Mouse (Mus musculus) kidney, embryonic 14.5 days (tissue): ENCODE measurements at regions not wholly inside any gene's neighbourhood (a gene's known extent, or its start where the extent isn't known, plus 50 kb on each side); places are given as distances from the start of the nearest gene placed in this dataset.
"Not testable (repeated sequence)": the region's sequence is repeated elsewhere in the genome, so short reads cannot be mapped to it uniquely, and the experiment has no call there.

Experiments used
- ATAC-seq: fragments of 200-750 bp; cut with Nextera tagmentation; 2 replicates; pipeline ENCODE4 v1.8.0; 2017; ENCODE audit warnings: moderate number of reproducible peaks, mild to moderate bottlenecking, moderate TSS enrichment, moderate library complexity; ENCODE audit not compliant: low FRiP score, low TSS enrichment
- H3K27ac ChIP-seq: fragments of 300-500 bp; sonication (generic); 2 replicates; pipeline ENCODE4 v1.5.1; 2014; ENCODE audit warnings: low read depth, mild to moderate bottlenecking, low read length, moderate library complexity, mixed read lengths
- H3K27me3 ChIP-seq: fragments of 300-500 bp; sonication (generic); 2 replicates; pipeline ENCODE4 v1.6.1; 2014; ENCODE audit warnings: mild to moderate bottlenecking, low read length; ENCODE audit not compliant: control insufficient read depth, insufficient read depth
- H3K36me3 ChIP-seq: fragments of 300-500 bp; sonication (generic); 2 replicates; pipeline ENCODE4 v1.6.1; 2014; ENCODE audit warnings: low read length, mixed read lengths; ENCODE audit not compliant: control insufficient read depth, insufficient read depth
- H3K4me1 ChIP-seq: fragments of 300-500 bp; sonication (generic); 2 replicates; pipeline ENCODE4 v1.6.1; 2014; ENCODE audit warnings: low read length, mixed read lengths; ENCODE audit not compliant: control insufficient read depth, insufficient read depth
- H3K4me2 ChIP-seq: fragments of 300-500 bp; sonication (generic); replicated peaks from 2 replicates; pipeline ENCODE4 v1.6.1; 2014; ENCODE audit warnings: low read depth, mild to moderate bottlenecking, low read length
- H3K4me3 ChIP-seq: fragments of 300-500 bp; sonication (generic); 2 replicates; pipeline ENCODE4 v1.5.1; 2014; ENCODE audit warnings: mild to moderate bottlenecking, low read length
- H3K9ac ChIP-seq: fragments of 300-500 bp; sonication (generic); 2 replicates; pipeline ENCODE4 v1.6.1; 2014; ENCODE audit warnings: low read depth, mild to moderate bottlenecking, low read length, moderate library complexity
- H3K9me3 ChIP-seq: fragments of 300-500 bp; sonication (generic); 2 replicates; pipeline ENCODE4 v1.6.1; 2016; ENCODE audit warnings: low read length; ENCODE audit not compliant: control insufficient read depth
- WGBS: fragments of 180-500 bp; shearing (Covaris S2); extraction: QIAGEN DNeasy Blood & Tissue Kit; methylation state at CpG from one replicate; pipeline ENCODE4 v1.1.7; 2014; 5-methylcytosine and 5-hydroxymethylcytosine counted together

DNA sequence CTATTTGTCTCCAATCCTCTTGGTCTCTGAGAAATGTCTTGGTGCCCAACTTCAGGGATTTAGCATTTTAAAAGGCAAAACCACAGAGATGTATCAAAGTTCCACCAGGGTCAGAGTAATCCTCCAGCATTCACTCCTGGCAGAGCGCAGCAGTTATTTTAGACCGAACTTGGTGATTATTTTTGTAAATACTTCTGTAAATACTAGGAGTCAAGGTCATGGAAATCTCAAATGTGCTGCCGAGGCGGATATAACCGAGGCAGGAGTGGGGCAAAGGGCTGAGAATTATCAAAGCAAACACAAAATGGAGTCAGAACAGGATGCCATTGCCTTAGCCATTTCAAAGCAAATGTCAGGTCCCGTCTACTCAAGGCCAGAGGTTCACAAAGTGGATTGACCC, 105.2 kb downstream of the Nucb2 start:
- H3K9me3 ChIP-seq, result no peaks in the 10 kb centered on the region
- no peak overlapping the region for H3K9ac ChIP-seq
- no peak overlapping the region for H3K4me3 ChIP-seq
- H3K4me1 ChIP-seq, result no peaks in the 10 kb centered on the region
- no peak for ATAC-seq
- H3K36me3 ChIP-seq, result no peaks in the 10 kb centered on the region
- no peaks in the 10 kb centered on the region for H3K27me3 ChIP-seq
- H3K27ac ChIP-seq, result no peak overlapping the region
- WGBS, result 78% methylated on average over 6 of the region's 6 CpGs
- H3K4me2 ChIP-seq, result no peak overlapping the region

DNA sequence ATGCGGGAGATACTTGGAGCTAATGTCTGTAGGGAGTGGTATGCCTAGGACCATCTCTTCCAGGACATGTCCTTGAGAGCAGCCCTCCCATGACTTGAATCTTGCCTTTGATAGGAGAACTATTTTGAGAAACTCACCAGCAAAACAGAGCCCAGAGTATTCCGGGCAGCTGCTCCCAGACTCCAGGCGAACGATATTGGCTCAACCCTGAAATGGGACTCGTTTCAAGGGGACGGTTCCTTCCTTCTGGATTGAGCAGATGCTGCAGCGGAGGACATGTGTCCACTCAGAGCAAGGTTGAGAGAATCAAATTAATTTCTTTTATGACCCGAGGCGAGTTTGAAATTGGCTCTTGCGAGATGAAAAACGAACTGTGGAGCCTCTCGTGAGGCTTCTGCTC, 105.7 kb downstream of the Nucb2 start:
- Histone ChIP-seq H3K4me1 (no peaks in the 10 kb centered on the region), H3K27me3 (no peaks in the 10 kb centered on the region), H3K36me3 (no peaks in the 10 kb centered on the region), H3K27ac (no peak overlapping the region), H3K9me3 (no peaks in the 10 kb centered on the region), H3K4me3 (no peak overlapping the region), H3K9ac (no peak overlapping the region), H3K4me2 (no peak overlapping the region)
- no peak for ATAC-seq
- WGBS, result 76% methylated on average over 12 of the region's 12 CpGs

DNA sequence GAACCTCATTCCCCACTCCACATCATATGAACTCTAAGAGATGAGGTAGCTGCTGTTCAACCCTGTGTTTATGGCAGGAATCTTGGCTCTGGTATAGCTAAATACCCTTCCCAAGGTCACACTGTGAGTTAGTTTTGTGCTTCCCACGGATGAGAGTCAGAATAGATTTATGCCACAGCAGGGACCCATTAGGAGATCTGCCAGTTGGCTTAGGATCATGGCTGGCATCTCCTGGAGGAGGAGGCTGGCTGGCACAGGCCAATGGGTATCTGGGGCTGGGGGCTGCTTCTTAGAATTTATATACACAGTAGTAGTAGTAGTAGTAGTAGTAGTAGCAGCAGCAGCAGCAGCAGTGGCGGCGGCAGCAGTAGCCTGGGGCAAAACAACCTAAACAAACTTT, 111.8 kb downstream of the Nucb2 start:
- Histone ChIP-seq H3K4me2 (no peak overlapping the region), H3K27me3 (no peaks in the 10 kb centered on the region), H3K4me3 (no peak overlapping the region), H3K9me3 (no peaks in the 10 kb centered on the region), H3K4me1 (no peaks in the 10 kb centered on the region), H3K9ac (no peak overlapping the region), H3K36me3 (no peaks in the 10 kb centered on the region), H3K27ac (no peak overlapping the region)
- WGBS, result 63% methylated on average over 3 of the region's 3 CpGs
- ATAC-seq, result no peak

DNA sequence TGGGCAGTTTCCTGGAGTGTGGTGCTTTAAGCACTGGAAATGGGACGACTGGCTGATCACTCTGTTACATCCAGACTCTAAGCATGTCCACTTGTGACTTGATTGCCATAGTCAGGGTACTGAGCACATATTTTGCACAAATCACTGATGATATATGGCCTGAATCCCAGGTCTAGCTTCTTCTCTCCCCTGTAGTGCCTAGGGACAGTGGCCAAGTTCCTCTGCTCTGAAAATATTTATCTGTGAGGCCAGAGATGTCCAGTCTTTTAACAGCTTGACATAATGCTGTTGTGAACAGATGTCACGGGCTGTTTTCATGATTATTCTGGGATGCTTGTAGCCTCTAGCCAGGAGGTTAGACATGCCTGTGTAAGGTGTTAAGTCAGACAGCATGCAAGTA, 115.5 kb downstream of the Nucb2 start:
- H3K9ac ChIP-seq, result no peak overlapping the region
- H3K27me3 ChIP-seq, result no peaks in the 10 kb centered on the region
- no peaks in the 10 kb centered on the region for H3K36me3 ChIP-seq
- H3K4me3 ChIP-seq, result no peak overlapping the region
- no peak overlapping the region for H3K4me2 ChIP-seq
- H3K4me1 ChIP-seq, result no peaks in the 10 kb centered on the region
- ATAC-seq, result no peak
- no peaks in the 10 kb centered on the region for H3K9me3 ChIP-seq
- WGBS, result 76% methylated on average over 2 of the region's 2 CpGs
- no peak overlapping the region for H3K27ac ChIP-seq

DNA sequence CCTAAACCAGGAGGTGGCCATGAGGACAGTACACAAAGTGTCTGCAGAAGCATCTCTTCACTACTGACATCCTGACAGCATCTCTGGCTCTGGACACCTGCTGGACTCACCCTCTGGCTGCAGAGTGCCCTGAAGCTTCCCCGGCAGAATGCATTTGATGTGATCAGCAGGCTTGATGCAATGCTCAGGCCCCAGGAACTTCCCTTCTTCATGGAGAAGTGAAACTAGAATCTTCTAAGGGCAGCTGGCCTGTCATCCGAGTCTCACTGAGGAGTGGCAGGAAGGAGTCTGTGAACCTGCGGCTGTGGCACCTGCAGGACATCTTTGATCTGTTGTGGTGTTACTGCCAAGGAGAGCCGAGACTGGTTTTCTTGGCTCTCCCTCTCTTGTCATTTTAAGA, 116.2 kb downstream of the Nucb2 start:
- 63% methylated on average over 4 of the region's 4 CpGs for WGBS
- H3K36me3 ChIP-seq, result no peaks in the 10 kb centered on the region
- no peak overlapping the region for H3K4me2 ChIP-seq
- ATAC-seq, result no peak
- no peak overlapping the region for H3K9ac ChIP-seq
- no peak overlapping the region for H3K27ac ChIP-seq
- H3K4me3 ChIP-seq, result no peak overlapping the region
- H3K9me3 ChIP-seq, result no peaks in the 10 kb centered on the region
- H3K4me1 ChIP-seq, result no peaks in the 10 kb centered on the region
- H3K27me3 ChIP-seq, result no peaks in the 10 kb centered on the region

DNA sequence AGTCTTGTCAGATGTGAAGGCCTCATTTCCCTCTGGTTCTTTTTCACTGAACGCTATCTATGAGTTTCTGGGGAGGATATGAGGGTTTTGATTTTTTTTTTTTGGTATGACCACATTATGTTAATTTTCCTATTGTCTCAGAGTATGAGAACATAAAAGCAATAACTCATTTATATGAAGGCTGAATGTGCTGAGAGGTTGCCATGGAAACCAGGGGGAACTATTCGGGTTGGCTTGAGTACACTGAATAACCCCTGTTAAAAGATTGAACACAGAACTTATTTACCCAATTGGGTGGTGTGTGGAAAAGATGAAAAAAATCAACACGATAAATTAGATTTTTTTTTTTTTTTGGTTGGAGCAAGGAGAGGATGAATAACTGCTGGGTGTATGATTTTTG, 129.0 kb downstream of the Nucb2 start:
- ATAC-seq, result no peak
- no peaks in the 10 kb centered on the region for H3K9me3 ChIP-seq
- H3K36me3 ChIP-seq, result no peaks in the 10 kb centered on the region
- H3K27ac ChIP-seq, result no peak overlapping the region
- H3K9ac ChIP-seq, result no peak overlapping the region
- H3K4me3 ChIP-seq, result no peak overlapping the region
- H3K4me2 ChIP-seq, result no peak overlapping the region
- H3K4me1 ChIP-seq, result no peaks in the 10 kb centered on the region
- WGBS, result 75% methylated on average over 3 of the region's 3 CpGs
- no peaks in the 10 kb centered on the region for H3K27me3 ChIP-seq

DNA sequence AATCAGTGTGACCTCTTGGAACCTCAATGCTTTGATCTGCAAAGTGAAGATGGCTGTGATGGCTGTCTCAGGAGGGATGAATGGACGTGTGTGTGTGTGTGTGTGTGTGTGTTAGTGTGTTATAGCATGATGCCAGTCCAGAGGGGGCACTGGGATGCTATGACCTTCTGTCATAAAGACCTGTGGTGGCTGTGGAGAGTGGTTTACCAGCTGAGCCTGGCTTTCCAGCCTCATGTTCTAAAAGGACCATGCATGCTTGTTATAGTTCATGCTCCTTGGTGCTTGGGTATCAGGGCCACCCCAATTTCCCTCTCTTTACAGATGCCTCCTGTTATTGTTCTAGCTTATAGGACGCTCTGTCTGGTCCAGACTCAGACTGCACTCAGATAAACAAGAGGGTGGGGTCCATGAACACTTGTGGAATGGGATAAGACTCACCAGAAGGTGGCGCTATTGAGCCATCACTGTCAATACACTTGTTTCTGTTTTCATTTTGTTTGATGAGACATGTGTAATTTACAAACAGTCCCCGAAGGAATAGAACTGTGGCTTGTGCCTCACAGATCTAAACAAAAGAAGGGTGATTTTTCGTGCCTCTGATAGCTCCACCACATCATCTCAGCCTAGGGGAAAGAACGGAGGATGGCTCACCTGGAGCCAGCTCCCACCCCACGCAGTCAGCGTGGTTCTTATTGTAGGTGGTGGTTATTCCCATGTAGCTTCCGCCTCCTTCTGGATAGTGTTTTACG, 140.9 kb downstream of the Nucb2 start:
- H3K9me3 ChIP-seq, result no peaks in the 10 kb centered on the region
- whole genome bisulfite sequencing, result 53% methylated on average over 10 of the region's 10 CpGs
- ATAC-seq, result no peak

DNA sequence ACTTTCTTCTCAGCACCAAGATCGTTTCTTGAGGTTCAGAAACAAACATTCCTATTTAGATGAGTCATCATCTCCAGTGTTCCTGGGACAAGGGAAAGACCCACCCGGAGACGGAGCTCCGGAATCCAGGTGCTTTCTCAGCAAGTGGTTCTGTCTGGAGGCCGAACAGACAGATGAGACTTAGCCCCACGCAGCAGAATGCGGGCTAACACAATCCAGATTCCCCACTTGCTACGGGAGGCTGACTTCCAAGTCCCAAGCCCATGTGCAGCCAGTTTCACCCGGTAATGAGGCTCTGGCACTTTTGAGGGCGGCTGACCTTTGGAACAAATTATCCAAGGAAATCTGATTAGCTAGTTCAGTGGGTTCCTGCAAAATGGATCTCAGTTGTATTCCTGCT, 150.3 kb downstream of the Nucb2 start:
- Histone ChIP-seq H3K9me3 (no peaks in the 10 kb centered on the region), H3K9ac (no peak overlapping the region), H3K27ac (no peak overlapping the region), H3K27me3 (no peaks in the 10 kb centered on the region), H3K36me3 (no peaks in the 10 kb centered on the region), H3K4me1 (no peaks in the 10 kb centered on the region), H3K4me2 (no peak overlapping the region), H3K4me3 (no peak overlapping the region)
- WGBS, result 56% methylated on average over 10 of the region's 10 CpGs
- ATAC-seq, result no peak

More for the DNA sequence above, 140.9 kb downstream of the Nucb2 start:
- no peak overlapping the region for H3K4me2 ChIP-seq
- no peak overlapping the region for H3K27ac ChIP-seq
- no peaks in the 10 kb centered on the region for H3K4me1 ChIP-seq
- H3K36me3 ChIP-seq, result no peaks in the 10 kb centered on the region
- H3K9ac ChIP-seq, result no peak overlapping the region
- no peaks in the 10 kb centered on the region for H3K27me3 ChIP-seq
- H3K4me3 ChIP-seq, result no peak overlapping the region

DNA sequence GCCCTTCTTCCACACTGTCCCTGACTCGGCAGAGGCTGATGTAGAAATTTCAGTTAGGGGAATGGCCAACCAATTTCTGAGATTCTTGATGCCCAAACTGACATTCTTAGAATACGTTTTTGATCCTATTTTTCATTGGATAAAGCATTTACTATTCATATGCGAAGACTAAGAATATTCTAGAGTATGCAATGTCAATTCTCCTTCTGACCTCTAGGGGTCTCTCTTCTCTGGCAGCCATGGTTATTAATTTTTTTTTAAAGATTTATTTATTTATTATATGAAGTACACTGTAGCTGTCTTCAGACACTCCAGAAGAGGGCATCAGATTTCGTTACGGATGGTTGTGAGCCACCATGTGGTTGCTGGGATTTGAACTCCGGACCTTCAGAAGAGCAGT, 152.9 kb downstream of the Nucb2 start:
- not testable (repeated sequence) for H3K27me3 ChIP-seq, H3K4me2 ChIP-seq, ATAC-seq, H3K9ac ChIP-seq, H3K27ac ChIP-seq, H3K4me3 ChIP-seq, H3K9me3 ChIP-seq, H3K36me3 ChIP-seq, H3K4me1 ChIP-seq
- WGBS, result 85% methylated on average over 6 of the region's 6 CpGs
